Mouse (Mus musculus) forebrain, embryonic 12.5 days (tissue): ENCODE measurements at regions not wholly inside any gene's neighbourhood (a gene's known extent, or its start where the extent isn't known, plus 50 kb on each side); places are given as distances from the start of the nearest gene placed in this dataset.

Experiments
- ATAC-seq: fragments of 200-750 bp; cut with Nextera tagmentation; 2 replicates; pipeline ENCODE4 v1.8.0; 2017; ENCODE audit warnings: moderate TSS enrichment; ENCODE audit not compliant: low FRiP score
- H3K27ac ChIP-seq: fragments of 300-500 bp; sonication (generic); 2 replicates; pipeline ENCODE4 v1.5.1; 2016; ENCODE audit warnings: mild to moderate bottlenecking
- H3K27me3 ChIP-seq: fragments of 300-500 bp; sonication (generic); 2 replicates; pipeline ENCODE4 v1.6.1; 2016; ENCODE audit warnings: mild to moderate bottlenecking
- H3K36me3 ChIP-seq: fragments of 300-500 bp; sonication (generic); replicated peaks from 2 replicates; pipeline ENCODE4 v1.6.1; 2016; ENCODE audit warnings: mild to moderate bottlenecking
- H3K4me1 ChIP-seq: fragments of 300-500 bp; sonication (generic); 2 replicates; pipeline ENCODE4 v1.6.1; 2016
- H3K4me2 ChIP-seq: fragments of 300-500 bp; sonication (generic); 2 replicates; pipeline ENCODE4 v1.6.1; 2016; ENCODE audit warnings: mild to moderate bottlenecking, moderate library complexity
- H3K4me3 ChIP-seq: fragments of 300-500 bp; sonication (generic); replicated peaks from 2 replicates; pipeline ENCODE4 v1.5.1; 2016; ENCODE audit warnings: mild to moderate bottlenecking
- H3K9ac ChIP-seq: fragments of 300-500 bp; sonication (generic); 2 replicates; pipeline ENCODE4 v1.6.1; 2016; ENCODE audit warnings: mild to moderate bottlenecking
- H3K9me3 ChIP-seq: fragments of 300-500 bp; sonication (generic); 2 replicates; pipeline ENCODE4 v1.6.1; 2016
- WGBS: fragments of 180-500 bp; shearing (Covaris S2); methylation state at CpG from one replicate; pipeline ENCODE4 v1.1.7; 2016; 5-methylcytosine and 5-hydroxymethylcytosine counted together

DNA sequence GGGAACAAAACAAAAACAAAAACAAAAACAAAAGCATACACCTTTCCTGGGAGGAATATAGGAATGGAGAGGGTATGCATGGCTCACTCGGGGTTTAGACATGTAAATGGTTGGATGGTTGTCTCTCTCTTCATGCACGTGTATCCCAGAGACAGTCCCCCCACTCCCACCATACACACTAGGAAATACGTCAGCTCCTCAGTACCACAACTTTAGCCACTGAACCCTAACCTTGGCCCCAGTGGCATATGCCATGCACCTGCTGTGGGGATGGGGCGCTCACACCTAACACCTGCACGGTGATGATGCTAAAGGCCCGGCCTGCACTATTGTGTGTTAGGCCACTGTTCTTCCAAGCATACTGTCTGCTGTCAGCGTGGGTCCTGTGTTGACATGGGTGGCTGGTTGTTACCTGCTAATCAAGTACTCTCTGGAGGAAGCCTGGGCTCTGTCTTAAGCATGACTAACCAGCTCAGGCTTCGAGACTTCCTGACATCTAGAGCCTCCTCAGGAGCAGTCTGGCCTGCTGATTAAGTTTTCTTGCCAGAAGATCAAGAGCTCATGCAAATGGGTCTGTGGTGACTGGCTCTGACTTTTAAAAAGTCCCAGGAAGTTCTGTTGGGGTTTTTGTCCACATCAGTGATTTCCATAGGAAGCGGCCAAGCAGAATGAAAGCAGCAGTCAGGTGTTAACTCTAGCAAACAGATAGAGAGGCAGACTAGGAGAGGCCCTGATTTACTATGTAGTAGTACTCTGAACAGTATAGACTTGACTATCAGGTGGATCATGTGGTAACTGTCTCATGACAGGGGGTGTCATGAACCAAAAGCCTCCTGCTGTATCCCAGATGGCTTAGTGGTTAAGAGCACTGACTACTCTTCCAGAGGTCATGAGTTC is 178.9 kb upstream of the Stt3b start:
- WGBS, result 79% methylated on average over 9 of the region's 9 CpGs
- H3K4me1 ChIP-seq, result no peaks in the 10 kb centered on the region
- no peak overlapping the region for H3K4me2 ChIP-seq
- no peaks in the 10 kb centered on the region for H3K27me3 ChIP-seq
- no peaks in the 10 kb centered on the region for H3K36me3 ChIP-seq
- no peaks in the 10 kb centered on the region for H3K9me3 ChIP-seq
- ATAC-seq, result no peak
- H3K9ac ChIP-seq, result no peak overlapping the region
- no peak overlapping the region for H3K4me3 ChIP-seq
- H3K27ac ChIP-seq, result no peak overlapping the region

DNA sequence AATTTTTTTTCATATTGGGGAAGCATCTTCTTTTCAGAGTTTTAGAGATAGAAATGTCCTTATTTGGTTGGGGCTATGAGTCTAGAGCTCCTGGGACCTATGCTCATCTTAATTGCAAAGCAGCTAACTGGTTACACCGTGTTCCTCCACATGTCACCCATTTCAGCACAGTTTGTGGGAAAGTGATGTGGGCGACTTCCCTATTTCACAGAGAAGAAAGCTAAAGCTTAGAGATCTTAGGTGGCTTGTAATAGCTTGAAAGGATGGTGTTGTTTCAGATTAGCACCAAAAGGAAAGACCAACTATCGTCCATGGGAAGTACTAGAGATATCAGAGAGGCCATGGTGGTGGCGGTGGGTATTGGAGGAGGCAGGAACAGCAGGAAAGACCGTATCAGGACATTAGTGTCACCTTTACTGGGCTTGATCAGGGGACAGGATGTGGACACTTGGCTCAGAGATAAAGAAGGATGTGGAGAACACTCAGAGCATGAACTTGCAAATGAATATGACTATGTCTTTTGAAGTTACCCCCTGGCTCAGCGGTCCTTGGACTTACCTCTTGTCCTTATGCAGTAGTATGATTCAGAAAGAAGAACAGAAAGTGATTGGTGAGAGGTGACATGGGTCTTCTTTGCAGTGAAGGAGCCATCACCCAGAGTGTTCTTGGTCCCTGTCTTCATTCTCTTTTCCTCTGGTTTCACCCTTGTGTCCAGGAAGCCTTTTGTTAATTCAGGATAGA is 182.4 kb upstream of the Stt3b start:
- Histone ChIP-seq H3K4me3 (no peak overlapping the region), H3K9me3 (no peaks in the 10 kb centered on the region), H3K4me1 (no peaks in the 10 kb centered on the region), H3K9ac (no peak overlapping the region), H3K27me3 (no peaks in the 10 kb centered on the region), H3K27ac (no peak overlapping the region), H3K4me2 (no peak overlapping the region), H3K36me3 (no peaks in the 10 kb centered on the region)
- WGBS, result 89% methylated on average over 6 of the region's 6 CpGs
- no peak for ATAC-seq

DNA sequence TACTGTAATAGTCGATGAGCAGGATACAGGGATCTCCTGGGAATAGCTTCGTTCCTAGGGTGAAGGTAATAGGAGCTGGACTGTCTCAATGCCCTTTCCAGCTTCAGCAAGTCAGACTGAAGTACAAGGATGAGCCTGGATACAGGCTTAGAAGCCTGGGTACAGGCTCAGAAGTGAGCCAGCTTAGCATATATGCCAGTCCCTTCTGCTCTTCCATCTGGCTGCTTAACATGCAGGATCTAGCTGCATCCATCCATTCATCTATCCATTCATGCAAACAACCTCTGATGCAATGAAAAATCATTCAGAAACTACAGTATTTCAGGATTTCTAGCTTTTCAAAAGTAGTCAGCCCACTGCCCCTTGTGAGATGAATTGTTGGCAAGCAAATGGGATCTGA is 183.5 kb upstream of the Stt3b start:
- no peak overlapping the region for H3K4me3 ChIP-seq
- no peak overlapping the region for H3K4me2 ChIP-seq
- no peaks in the 10 kb centered on the region for H3K9me3 ChIP-seq
- 86% methylated on average over 2 of the region's 2 CpGs for WGBS
- H3K27ac ChIP-seq, result no peak overlapping the region
- no peak for ATAC-seq
- no peaks in the 10 kb centered on the region for H3K27me3 ChIP-seq
- no peak overlapping the region for H3K9ac ChIP-seq
- H3K4me1 ChIP-seq, result no peaks in the 10 kb centered on the region
- H3K36me3 ChIP-seq, result no peaks in the 10 kb centered on the region

DNA sequence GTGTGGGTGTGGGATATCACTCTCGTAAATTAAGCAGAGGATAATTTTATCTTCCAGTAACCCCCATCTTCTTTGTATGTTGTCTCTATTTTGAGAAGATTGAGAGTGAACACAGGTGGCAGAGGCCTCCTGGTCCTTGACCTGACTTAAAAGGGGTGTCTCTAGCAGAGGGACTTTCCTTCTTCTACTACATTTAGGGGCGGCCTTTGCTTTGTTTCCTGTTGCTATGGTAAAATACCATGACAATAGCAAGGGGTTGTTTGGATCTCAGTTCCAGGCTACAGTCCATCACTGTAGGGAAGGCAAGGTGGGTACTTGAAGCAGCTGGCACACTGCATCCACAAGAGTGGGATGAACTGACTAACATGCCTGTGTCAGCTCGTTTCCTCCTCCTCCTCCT is 189.3 kb upstream of the Stt3b start:
- 68% methylated on average over 2 of the region's 3 CpGs for WGBS
- no peak for ATAC-seq
- H3K9ac ChIP-seq, result no peak overlapping the region
- H3K9me3 ChIP-seq, result no peaks in the 10 kb centered on the region
- no peaks in the 10 kb centered on the region for H3K27me3 ChIP-seq
- H3K36me3 ChIP-seq, result no peaks in the 10 kb centered on the region
- H3K4me1 ChIP-seq, result no peaks in the 10 kb centered on the region
- no peak overlapping the region for H3K4me3 ChIP-seq
- H3K4me2 ChIP-seq, result no peak overlapping the region
- no peak overlapping the region for H3K27ac ChIP-seq

DNA sequence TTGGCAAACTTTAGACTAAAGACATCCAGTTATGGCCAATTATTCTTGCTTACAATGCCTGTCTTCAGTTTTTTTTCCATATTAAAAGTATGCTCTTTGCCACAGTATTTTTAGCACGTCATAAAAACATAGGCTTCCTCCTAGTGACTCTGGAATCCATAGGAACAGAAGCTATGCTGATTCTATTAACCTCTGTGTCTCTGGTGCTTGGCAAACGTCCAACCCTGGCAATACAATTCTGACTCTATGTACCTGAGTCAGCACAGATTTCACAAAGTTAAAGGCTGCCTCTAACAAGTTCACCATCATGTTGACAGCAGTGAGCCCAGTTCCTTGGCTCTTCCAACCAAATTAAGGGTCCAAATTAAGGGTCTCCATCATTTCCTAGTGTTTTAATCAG is 194.6 kb upstream of the Stt3b start:
- Histone ChIP-seq H3K27me3 (no peaks in the 10 kb centered on the region), H3K36me3 (no peaks in the 10 kb centered on the region), H3K4me2 (no peak overlapping the region), H3K4me1 (peaks cover 6% of the 10 kb centered on the region; the same call in 1 of the 2 replicates), H3K4me3 (no peak overlapping the region), H3K9ac (no peak overlapping the region), H3K27ac (no peak overlapping the region), H3K9me3 (no peaks in the 10 kb centered on the region)
- WGBS, result 58% methylated on average over 2 of the region's 2 CpGs
- no peak for ATAC-seq

DNA sequence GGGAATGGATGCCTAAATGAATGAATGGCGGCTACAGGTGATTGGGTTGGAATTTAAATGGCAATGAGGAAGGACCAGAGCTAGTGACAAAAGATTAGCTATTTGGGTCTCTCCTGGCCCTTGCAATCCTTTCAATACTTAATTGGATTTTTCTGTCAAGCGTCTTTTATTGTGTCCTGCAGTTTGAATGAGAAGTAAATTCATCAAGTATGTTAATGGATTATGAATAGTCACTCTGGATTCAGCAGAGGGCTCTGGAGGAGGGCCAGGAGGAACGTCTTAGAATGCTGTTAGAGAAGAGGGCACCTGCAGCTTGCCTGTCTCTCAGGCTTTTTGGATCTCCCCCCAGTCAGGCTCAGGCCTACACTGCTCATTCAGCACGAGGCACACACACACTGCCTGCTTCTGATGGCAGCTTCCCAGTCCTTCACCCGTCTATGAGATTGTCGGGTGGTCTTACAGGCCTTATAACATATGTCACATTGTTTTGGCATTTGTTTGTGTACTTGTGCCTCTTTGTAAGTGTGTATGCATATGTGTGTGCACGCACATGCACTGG is 197.0 kb upstream of the Stt3b start:
- WGBS, result 32% methylated on average over 7 of the region's 7 CpGs
- H3K4me1 ChIP-seq, result peaks cover 6% of the 10 kb centered on the region; the same call in 1 of the 2 replicates
- H3K27me3 ChIP-seq, result no peaks in the 10 kb centered on the region
- no peaks in the 10 kb centered on the region for H3K36me3 ChIP-seq
- H3K4me2 ChIP-seq, result no peak overlapping the region
- peak; percentile 46; the same call in 1 of the 2 replicates for ATAC-seq
- H3K9me3 ChIP-seq, result no peaks in the 10 kb centered on the region
- H3K4me3 ChIP-seq, result no peak overlapping the region
- no peak overlapping the region for H3K9ac ChIP-seq
- no peak overlapping the region for H3K27ac ChIP-seq

DNA sequence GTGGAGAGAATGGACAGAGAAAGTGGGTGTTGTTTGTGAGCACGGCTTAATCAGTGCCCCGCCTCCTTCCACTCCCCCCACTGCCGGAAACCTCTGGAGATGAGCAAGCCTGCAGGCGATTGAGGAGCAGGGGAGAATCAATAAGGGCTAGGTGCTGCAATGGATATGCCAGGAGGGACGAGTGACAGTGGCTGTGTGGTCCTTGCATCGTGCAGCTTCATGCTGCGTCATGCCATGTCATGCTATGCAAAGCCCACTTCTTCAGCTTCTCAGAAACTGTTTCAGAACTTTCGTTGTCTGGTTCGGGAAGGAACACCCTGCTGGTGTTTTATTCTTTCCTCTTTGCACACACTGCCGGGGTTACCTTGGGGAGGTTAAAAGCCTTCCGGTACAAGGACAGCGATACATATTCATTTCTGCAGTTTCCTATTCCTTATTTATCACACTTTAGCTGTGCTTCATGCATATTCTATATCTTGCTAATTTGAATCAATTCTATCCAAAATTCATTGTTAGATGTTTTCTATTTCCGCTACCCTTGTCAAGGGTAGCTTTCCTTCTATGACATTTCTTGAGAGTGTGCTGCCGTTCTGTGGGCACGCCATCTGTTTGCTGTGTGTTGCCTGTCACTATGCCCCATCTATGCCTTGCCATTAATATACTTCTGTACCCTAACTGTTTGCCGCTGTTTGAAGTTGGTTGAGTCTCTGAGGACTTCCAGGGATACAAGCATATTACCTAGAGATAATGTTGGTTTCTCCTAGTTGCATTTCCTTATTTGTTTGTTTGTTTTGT is 202.8 kb upstream of the Stt3b start:
- Histone ChIP-seq H3K27me3 (no peaks in the 10 kb centered on the region), H3K36me3 (no peaks in the 10 kb centered on the region), H3K9ac (no peak overlapping the region), H3K27ac (no peak overlapping the region), H3K4me1 (no peaks in the 10 kb centered on the region), H3K4me2 (no peak overlapping the region), H3K4me3 (no peak overlapping the region), H3K9me3 (0 out of 2 replicates have a peak, but pooled peaks cover 6% of the 10 kb centered on the region)
- no peak for ATAC-seq
- WGBS, result 62% methylated on average over 16 of the region's 16 CpGs

DNA sequence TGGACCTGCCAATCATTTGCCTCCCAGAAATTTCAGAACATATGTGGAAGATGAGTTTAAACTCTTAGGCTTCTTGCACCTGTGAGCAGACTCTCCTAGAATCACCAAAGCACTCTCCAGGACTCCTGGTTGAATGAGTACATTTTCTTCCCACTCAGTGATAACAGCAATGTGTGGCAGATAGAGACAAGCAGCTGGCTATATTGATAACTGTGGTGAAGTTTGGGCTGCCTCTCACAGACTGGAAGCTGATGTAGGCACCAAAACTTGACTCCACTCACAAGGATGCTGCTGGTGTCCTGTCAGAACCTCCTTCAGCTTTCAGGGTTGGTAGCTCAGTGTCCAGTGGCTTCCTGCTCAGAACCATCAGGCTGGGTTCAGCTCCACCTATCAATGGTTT is 207.7 kb upstream of the Stt3b start:
- Histone ChIP-seq H3K4me1 (no peaks in the 10 kb centered on the region), H3K9me3 (0 out of 2 replicates have a peak, but pooled peaks cover 6% of the 10 kb centered on the region), H3K27ac (no peak overlapping the region), H3K4me2 (no peak overlapping the region), H3K4me3 (no peak overlapping the region), H3K27me3 (no peaks in the 10 kb centered on the region), H3K36me3 (no peaks in the 10 kb centered on the region), H3K9ac (no peak overlapping the region)
- ATAC-seq, result no peak

DNA sequence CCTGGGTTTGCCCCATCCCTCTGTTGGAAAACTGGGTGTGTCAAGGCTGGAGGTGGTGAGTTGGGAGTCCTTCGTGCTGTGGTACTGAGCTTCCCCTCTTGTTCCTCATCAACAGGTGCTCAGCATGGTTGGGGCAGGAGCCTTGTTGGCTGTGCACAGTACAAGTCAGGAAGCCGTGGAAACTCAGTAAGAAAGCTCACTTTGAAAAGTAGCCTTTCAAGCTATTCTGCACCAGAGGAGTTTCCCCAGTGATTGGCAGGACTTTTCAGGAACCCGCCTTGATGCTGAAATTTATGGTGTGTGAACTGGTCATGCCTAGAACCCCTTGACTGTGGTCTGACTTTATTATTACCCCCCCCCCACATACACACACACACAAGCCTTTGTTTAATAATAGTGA is 213.9 kb upstream of the Stt3b start:
- H3K27ac ChIP-seq, result no peak overlapping the region
- no peaks in the 10 kb centered on the region for H3K27me3 ChIP-seq
- H3K4me1 ChIP-seq, result no peaks in the 10 kb centered on the region; the same call in 1 of the 2 replicates
- H3K9ac ChIP-seq, result no peak overlapping the region
- H3K36me3 ChIP-seq, result no peaks in the 10 kb centered on the region
- no peaks in the 10 kb centered on the region for H3K9me3 ChIP-seq
- H3K4me2 ChIP-seq, result no peak overlapping the region
- H3K4me3 ChIP-seq, result no peak overlapping the region
- WGBS, result 75% methylated on average over 3 of the region's 3 CpGs
- no peak for ATAC-seq

DNA sequence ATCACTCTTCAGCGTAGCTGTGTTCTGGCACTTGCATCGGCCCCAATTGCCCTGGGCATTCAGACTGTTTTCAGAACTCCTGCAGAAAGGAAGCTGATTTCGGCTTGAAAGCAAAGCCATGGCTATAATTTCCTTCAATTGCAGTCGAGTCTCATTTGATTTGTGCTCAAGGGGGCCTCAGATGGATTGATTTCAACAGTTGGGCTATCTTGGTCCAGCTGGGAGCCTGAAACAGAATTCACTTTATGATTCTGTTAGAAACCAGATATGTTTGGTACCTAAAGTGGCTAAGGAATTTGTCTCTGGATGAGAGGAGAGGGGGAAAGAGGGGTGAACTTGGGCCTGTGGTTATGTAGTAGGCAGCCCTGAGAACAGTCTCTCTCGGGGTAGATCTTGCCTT is 214.4 kb upstream of the Stt3b start:
- WGBS, result 70% methylated on average over 5 of the region's 5 CpGs
- Histone ChIP-seq H3K36me3 (no peaks in the 10 kb centered on the region), H3K27ac (no peak overlapping the region), H3K27me3 (no peaks in the 10 kb centered on the region), H3K9ac (no peak overlapping the region), H3K9me3 (no peaks in the 10 kb centered on the region), H3K4me1 (no peaks in the 10 kb centered on the region; the same call in 1 of the 2 replicates), H3K4me3 (no peak overlapping the region), H3K4me2 (no peak overlapping the region)
- ATAC-seq, result no peak

DNA sequence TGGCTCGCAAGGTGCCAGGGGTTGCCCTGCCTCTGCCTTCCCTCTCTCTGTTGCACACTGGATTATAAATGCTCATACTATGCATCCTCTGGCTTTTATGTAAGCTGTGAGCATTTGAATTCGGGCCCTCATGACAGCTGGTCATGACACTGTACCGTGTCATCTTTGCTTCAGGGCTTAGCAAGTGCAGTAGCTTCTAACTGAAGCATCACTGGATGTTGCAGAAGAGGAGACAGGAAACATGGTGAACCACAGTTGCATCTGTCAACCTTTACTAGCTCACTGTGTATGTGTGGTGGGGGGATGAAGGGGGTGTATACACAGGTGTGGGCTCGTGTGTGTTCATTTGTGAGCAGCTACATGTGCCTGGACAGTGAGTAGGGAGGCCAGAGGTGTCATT is 216.1 kb upstream of the Stt3b start:
- H3K4me2 ChIP-seq, result no peak overlapping the region
- no peak overlapping the region for H3K27ac ChIP-seq
- H3K36me3 ChIP-seq, result no peaks in the 10 kb centered on the region
- no peak overlapping the region for H3K4me3 ChIP-seq
- H3K9me3 ChIP-seq, result no peaks in the 10 kb centered on the region
- H3K9ac ChIP-seq, result no peak overlapping the region
- no peak for ATAC-seq
- H3K4me1 ChIP-seq, result no peaks in the 10 kb centered on the region; the same call in 1 of the 2 replicates
- H3K27me3 ChIP-seq, result no peaks in the 10 kb centered on the region
- WGBS, result 91% methylated on average over 4 of the region's 4 CpGs

DNA sequence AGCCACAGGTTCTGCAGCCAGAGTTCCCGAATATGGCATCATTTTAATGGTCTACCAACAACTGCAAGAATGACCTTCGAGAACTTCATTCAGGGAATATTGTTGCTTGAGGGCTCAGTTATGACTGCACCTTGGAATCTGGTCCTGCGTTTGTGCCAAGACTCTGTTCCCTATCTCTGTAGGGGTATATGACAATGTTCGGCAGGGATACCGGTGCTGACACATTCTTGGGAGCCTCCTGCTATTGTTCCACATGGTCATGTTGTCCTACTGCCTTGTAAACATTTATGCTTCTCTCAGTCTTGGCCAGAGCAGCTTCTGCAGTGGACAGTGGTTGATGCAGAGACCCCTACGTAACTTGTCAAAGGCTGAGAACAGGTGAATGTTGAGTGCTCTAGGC is 216.8 kb upstream of the Stt3b start:
- H3K9me3 ChIP-seq, result no peaks in the 10 kb centered on the region
- no peaks in the 10 kb centered on the region for H3K27me3 ChIP-seq
- no peak overlapping the region for H3K27ac ChIP-seq
- H3K4me1 ChIP-seq, result no peaks in the 10 kb centered on the region; the same call in 1 of the 2 replicates
- 92% methylated on average over 6 of the region's 6 CpGs for WGBS
- no peak overlapping the region for H3K9ac ChIP-seq
- H3K4me3 ChIP-seq, result no peak overlapping the region
- no peak overlapping the region for H3K4me2 ChIP-seq
- no peak for ATAC-seq
- H3K36me3 ChIP-seq, result no peaks in the 10 kb centered on the region
